Mouse (Mus musculus): ENCODE data around the gene Glrx. TPM values are rescaled to one million over a fixed set of nuclear protein-coding genes. Genes with fewer than 3 reads are reported as not detected.

The Glrx gene
- polyA plus RNA-seq, 1 experiment = 243 TPM

DNA sequence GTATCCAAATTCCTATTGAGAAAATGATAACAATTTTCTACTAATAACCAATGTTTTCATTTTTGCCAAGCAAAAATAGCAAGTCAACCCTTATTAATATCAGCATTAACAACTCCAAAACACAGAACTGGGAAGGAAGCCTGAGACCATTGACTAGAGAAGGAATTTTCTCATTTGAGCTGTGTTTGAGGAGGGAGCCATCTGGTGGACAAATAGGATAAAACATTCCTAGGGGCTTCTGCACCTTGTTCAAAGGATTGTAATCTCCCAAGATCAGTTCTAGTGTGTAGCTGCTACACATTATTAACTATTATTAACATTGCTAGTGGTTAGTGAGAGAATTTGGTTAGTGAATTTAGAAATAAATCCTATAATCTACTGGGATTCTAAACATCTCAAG lies 38.2 kb downstream of the Glrx start:
- DNase-seq (ENCODE audit: low read depth, low spot score) = peak; percentile 51

DNA sequence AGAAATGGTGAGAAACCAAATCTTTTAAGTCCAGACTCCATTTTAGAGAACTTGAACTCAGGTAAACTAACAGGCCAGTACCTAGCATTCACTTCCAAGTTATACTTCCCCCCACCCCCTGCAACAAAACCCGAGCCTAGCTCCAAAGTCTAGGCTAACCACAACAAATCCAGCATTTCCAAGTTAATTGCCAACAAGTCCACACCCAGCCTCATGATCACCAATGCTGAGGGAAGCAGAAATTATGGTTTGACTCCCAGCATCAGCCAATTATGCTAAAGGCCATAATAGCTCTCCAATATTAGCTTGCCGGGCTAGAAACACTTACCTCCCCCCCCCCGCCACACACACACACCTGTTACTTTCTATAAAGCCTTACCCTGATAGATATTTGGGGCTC lies 40.1 kb downstream of the Glrx start:
- DNase-seq (ENCODE audit: low read depth, low spot score) = no peak
- WGBS = 48% methylated on average over 3 of the region's 3 CpGs

DNA sequence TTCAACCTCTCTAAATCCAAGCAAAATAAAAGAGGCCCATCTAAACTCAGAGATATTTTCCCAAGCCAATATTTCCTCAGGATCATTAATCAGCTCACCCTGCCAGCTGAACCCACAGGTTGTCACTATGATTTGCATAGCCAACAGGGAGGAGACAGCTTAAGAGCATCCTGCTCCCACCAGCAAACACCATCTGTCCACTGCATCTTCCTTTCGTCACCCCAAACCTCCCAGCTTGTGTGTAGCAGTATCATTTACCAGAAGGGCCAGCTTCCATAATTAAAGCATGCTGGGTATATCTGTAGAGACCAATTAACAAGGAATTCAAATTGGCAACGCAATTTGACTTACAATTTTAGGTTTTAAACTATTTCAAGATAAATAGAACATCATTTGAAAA lies 40.8 kb downstream of the Glrx start:
- 94% methylated on average over 2 of the region's 2 CpGs for WGBS
- DNase-seq (ENCODE audit: low read depth, low spot score) = no peak

DNA sequence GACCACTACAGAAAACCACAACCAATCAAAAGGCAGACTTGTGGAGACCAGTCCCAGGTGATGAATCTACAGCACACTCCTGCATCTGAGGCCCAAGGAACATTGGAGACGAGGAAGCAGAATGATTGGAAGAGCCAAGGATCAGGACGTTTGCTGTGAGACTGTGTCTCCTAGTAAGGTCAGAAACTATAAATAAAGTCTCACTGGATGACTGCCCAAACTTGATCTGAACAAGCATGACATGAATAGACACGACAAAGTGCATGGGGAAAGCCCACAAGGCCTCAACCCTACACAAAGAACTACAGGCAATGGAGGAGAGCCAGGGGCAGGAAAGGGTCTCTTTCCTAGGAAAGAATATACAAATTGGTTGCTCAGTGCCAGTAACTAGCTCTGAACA lies 44.1 kb downstream of the Glrx start:
- no peak for DNase-seq (ENCODE audit: low read depth, low spot score)
- 50% methylated on average over 3 of the region's 3 CpGs for WGBS

DNA sequence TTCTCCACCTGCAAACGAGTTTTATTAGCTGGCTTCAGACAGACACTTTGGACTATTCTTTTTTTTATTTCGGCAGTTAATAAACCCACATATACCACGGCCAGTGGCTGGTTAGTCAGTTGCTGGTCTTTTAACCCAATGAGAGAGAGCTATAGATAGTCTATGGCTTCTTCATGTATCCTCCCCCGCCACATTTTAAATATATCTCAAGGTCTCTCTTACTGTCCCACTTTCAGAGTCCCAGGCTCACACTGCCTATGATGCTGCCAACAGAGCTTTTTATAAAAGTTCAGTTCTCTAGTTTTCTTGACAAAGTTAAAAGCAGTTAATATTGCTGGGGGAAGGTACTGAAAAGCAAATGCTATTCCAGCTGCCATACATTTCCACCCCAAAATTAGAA lies 52.2 kb downstream of the Glrx start:
- WGBS = 76% methylated on average over 4 of the region's 4 CpGs
- DNase-seq (ENCODE audit: low read depth, low spot score) = no peak

DNA sequence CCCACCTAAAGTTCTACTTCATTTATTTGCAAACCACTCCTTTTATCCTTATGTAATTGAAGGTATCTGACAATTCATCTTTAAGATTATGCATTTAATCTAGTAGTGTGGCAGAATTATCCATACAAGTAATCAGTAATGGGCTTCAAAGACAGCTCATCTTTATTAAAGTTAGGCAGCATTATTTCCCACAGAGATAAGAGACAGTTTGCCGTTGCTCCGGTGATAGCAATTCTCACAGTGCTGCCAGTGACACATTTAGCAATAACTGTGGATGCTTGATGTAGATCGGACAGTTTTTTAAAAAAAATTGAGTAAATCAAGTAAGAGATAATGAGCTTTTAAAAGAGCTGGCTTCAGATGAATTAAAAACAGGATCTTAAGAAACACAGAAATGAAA lies 52.6 kb downstream of the Glrx start:
- DNase-seq (ENCODE audit: low read depth, low spot score) = no peak

DNA sequence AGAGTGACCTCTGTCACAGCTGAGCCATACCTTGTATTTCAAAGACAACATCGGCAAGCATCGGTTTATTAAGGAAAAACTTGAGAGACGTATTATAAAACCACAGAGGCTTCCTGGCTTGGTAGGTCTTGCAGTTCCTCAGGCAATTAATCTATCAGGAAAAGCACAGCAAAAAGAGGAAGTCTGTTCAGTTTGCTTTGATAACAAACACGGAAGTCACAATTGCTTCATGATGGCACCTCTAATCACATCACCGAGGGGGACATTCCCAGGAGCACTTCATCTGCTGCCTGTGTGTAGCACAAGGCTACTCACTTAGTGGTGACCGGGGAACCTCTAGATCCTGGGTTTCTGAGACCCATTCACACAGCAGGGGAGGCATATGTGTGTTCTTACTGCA lies 53.2 kb downstream of the Glrx start:
- no peak for DNase-seq (ENCODE audit: low read depth, low spot score)
- WGBS = 73% methylated on average over 6 of the region's 6 CpGs

More for the DNA sequence above, 52.6 kb downstream of the Glrx start:
- WGBS = 93% methylated on average over 3 of the region's 3 CpGs

Other genes starting within 250 kb of the Glrx start
- gene Ell2, start 133.1 kb upstream of the Glrx start, polyA plus RNA-seq (2012; rRNA removed) = 4.5 and 8.8 TPM in 2 replicates
- gene Rhobtb3, start 104.1 kb downstream of the Glrx start, polyA plus RNA-seq (2012; rRNA removed) = 1.7 and 2.3 TPM in 2 replicates
- gene Spata9, start 127.3 kb downstream of the Glrx start, polyA plus RNA-seq (2012; rRNA removed) = not detected in 2 replicates
- gene Rfesd, start 178.9 kb downstream of the Glrx start, polyA plus RNA-seq (2012; rRNA removed) = 3.7 and 4.9 TPM in 2 replicates
- 0.05 TPM in 1 of 2 replicates, not detected in the other for gene Gpr150, start 217.1 kb downstream of the Glrx start, polyA plus RNA-seq (2012; rRNA removed)

Data from large intestine, adult 2 months (tissue).